Mouse (Mus musculus) lung, postnatal 0 days (tissue): ENCODE results near the gene Gm10490. TPM values are rescaled to one million over a fixed set of nuclear protein-coding genes. Genes with fewer than 3 reads are reported as not detected.
"Not testable (repeated sequence)": the region's sequence is repeated elsewhere in the genome, so short reads cannot be mapped to it uniquely, and the experiment has no call there.

Source experiments
- ATAC-seq: fragments of 200-750 bp; cut with Nextera tagmentation; 2 replicates; pipeline ENCODE4 v1.8.0; 2017; ENCODE audit warnings: moderate library complexity
- DNase-seq: peaks from one replicate; pipeline ENCODE4 v3.0.0-alpha.2; 2016; ENCODE audit warnings: low spot score
- H3K27ac ChIP-seq: fragments of 300-500 bp; sonication (generic); 2 replicates; pipeline ENCODE4 v1.5.1; 2014; ENCODE audit warnings: antibody characterized with exemption, mild to moderate bottlenecking, low read length, mixed read lengths
- H3K27me3 ChIP-seq: fragments of 300-500 bp; sonication (generic); replicated peaks from 2 replicates; pipeline ENCODE4 v1.6.1; 2014; ENCODE audit warnings: low read length, mixed read lengths; ENCODE audit not compliant: insufficient read depth
- H3K36me3 ChIP-seq: fragments of 300-500 bp; sonication (generic); 2 replicates; pipeline ENCODE4 v1.6.1; 2014; ENCODE audit warnings: low read length, mixed read lengths; ENCODE audit not compliant: insufficient read depth
- H3K4me1 ChIP-seq: fragments of 300-500 bp; sonication (generic); 2 replicates; pipeline ENCODE4 v1.6.1; 2014; ENCODE audit warnings: antibody characterized with exemption, low read depth, low read length, mixed read lengths; ENCODE audit not compliant: insufficient read depth
- H3K4me2 ChIP-seq: fragments of 300-500 bp; sonication (generic); replicated peaks from 2 replicates; pipeline ENCODE4 v1.6.1; 2014; ENCODE audit warnings: low read depth, mild to moderate bottlenecking, low read length, moderate library complexity, mixed read lengths
- H3K4me3 ChIP-seq: fragments of 300-500 bp; sonication (generic); 2 replicates; pipeline ENCODE4 v1.5.1; 2014; ENCODE audit warnings: low read depth, low read length
- H3K9ac ChIP-seq: fragments of 300-500 bp; sonication (generic); replicated peaks from 2 replicates; pipeline ENCODE4 v1.6.1; 2014; ENCODE audit warnings: low read depth, mild to moderate bottlenecking
- H3K9me3 ChIP-seq: fragments of 300-500 bp; sonication (generic); 2 replicates; pipeline ENCODE4 v1.6.1; 2016; ENCODE audit warnings: low read length, mixed read lengths
- CTCF ChIP-seq: IDR thresholded peaks from 2 replicates; pipeline ENCODE4 v1.5.1; 2016; ENCODE audit warnings: antibody characterized with exemption, mild to moderate bottlenecking
- EP300 ChIP-seq: IDR thresholded peaks from 2 replicates; pipeline ENCODE4 v1.6.1; 2016; ENCODE audit warnings: antibody characterized with exemption, mild to moderate bottlenecking, control low read depth
- whole genome bisulfite sequencing: fragments of 180-500 bp; shearing (Covaris S2); extraction: QIAGEN DNeasy Blood & Tissue Kit; methylation state at CpG from one replicate; pipeline ENCODE4 v1.1.7; 2014; 5-methylcytosine and 5-hydroxymethylcytosine counted together
- polyA plus RNA-seq: library from polyadenylated mRNA; unstranded; fragments of >200 nt; fragmentation: Nextera tagmentation; extraction: Ambion mirVana; gene quantifications from 2 replicates; pipeline ENCODE4 v1.2.1, GENCODE M21; 2015

The Gm10490 gene
- not detected in 2 replicates for polyA plus RNA-seq

DNA sequence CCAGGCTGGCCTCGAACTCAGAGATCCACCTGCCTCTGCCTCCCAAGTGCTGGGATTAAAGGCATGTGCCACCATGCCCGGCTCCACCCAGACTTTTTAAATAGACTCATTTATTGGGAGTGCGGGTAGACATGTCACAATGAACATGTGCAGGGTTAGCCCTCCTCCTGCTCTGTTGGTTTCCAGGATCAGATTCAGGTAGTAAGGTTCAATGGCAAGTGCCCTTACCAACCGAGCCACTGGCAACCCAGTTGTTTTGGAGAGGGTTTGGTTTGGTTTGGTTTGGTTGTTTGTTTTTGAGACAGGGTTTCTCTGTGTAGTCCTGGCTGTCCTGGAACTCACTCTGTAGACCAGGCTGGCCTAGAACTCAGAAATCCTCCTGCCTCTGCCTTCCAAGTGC lies at the start of gene Gm10490:
Gene Gm10490, plus strand, starts transcription at position 301 of the 400 bp plus-strand sequence.
- not testable (repeated sequence) for H3K4me2 ChIP-seq, DNase-seq, H3K36me3 ChIP-seq, H3K9ac ChIP-seq, H3K27ac ChIP-seq, H3K4me1 ChIP-seq, H3K27me3 ChIP-seq, ATAC-seq, H3K4me3 ChIP-seq, H3K9me3 ChIP-seq
- 84% methylated on average over 3 of the region's 4 CpGs for WGBS

GRCm38 (mm10) chrX:7863181-7863580 lies 46.2 kb upstream of the Gm10490 start:
- TF ChIP-seq CTCF (no peak), EP300 (no peak)
- ATAC-seq (no peak), DNase-seq (no peak)
- no peaks in the 10 kb centered on the region for H3K9me3 ChIP-seq
- H3K4me1 ChIP-seq: no peaks in the 10 kb centered on the region
- WGBS: 83% methylated on average over 1 of the region's 1 CpGs
- H3K27me3 ChIP-seq: no peaks in the 10 kb centered on the region
- no peak overlapping the region for H3K4me2 ChIP-seq
- H3K9ac ChIP-seq: no peak overlapping the region
- no peak overlapping the region for H3K4me3 ChIP-seq
- no peaks in the 10 kb centered on the region; the same call in 1 of the 2 replicates for H3K36me3 ChIP-seq
- H3K27ac ChIP-seq: no peak overlapping the region

- Histone ChIP-seq H3K9ac (no peak overlapping the region), H3K4me2 (no peak overlapping the region), H3K27me3 (no peaks in the 10 kb centered on the region), H3K9me3 (no peaks in the 10 kb centered on the region), H3K36me3 (no peaks in the 10 kb centered on the region; the same call in 1 of the 2 replicates), H3K4me1 (no peaks in the 10 kb centered on the region), H3K4me3 (no peak overlapping the region), H3K27ac (no peak overlapping the region)
- WGBS: 78% methylated on average over 3 of the region's 3 CpGs
- no peak for DNase-seq
- no peak for TF ChIP-seq EP300
- TF ChIP-seq CTCF: no peak
- ATAC-seq: no peak
These were observed 44.8 kb upstream of the Gm10490 start for GRCm38 (mm10) chrX:7864551-7864950.

GRCm38 (mm10) chrX:7865343-7865742 lies 44.0 kb upstream of the Gm10490 start:
- WGBS: 50% methylated on average over 2 of the region's 2 CpGs
- H3K36me3 ChIP-seq: no peaks in the 10 kb centered on the region; the same call in 1 of the 2 replicates
- no peaks in the 10 kb centered on the region for H3K9me3 ChIP-seq
- no peaks in the 10 kb centered on the region for H3K4me1 ChIP-seq
- no peak overlapping the region for H3K4me2 ChIP-seq
- TF ChIP-seq CTCF (no peak), EP300 (no peak)
- H3K9ac ChIP-seq: no peak overlapping the region
- DNase-seq: no peak
- H3K4me3 ChIP-seq: no peak overlapping the region
- H3K27me3 ChIP-seq: no peaks in the 10 kb centered on the region
- no peak overlapping the region for H3K27ac ChIP-seq
- no peak for ATAC-seq

DNA sequence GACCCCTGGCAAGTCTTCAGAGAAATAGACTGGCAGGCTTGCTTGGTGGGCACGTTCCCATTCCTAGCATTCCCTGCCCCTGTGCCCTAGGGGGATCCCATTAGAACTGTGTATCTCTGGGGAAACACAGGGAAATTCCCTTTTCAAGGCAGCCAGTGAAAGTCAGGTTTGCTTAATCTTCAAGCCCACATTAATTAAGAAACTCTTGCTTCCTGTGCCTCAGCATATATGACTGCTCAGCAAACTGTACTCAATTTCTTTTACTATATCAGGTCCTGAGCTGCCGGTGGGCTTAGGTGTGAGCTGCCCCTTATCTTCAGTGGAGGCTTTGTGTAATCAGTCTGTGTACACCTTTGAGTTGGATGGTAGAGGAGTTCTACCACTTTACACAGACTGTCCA lies 43.6 kb upstream of the Gm10490 start:
- H3K27ac ChIP-seq: no peak overlapping the region
- H3K4me1 ChIP-seq: no peaks in the 10 kb centered on the region
- H3K9ac ChIP-seq: no peak overlapping the region
- TF ChIP-seq CTCF (no peak), EP300 (no peak)
- H3K9me3 ChIP-seq: no peaks in the 10 kb centered on the region
- H3K4me3 ChIP-seq: no peak overlapping the region
- DNase-seq: no peak
- H3K36me3 ChIP-seq: no peaks in the 10 kb centered on the region; the same call in 1 of the 2 replicates
- no peak overlapping the region for H3K4me2 ChIP-seq
- H3K27me3 ChIP-seq: no peaks in the 10 kb centered on the region
- 51% methylated on average over 2 of the region's 2 CpGs for WGBS
- no peak for ATAC-seq

- DNase-seq (no peak), ATAC-seq (no peak)
- 77% methylated on average over 1 of the region's 1 CpGs for WGBS
- Histone ChIP-seq H3K4me1 (no peaks in the 10 kb centered on the region), H3K27me3 (no peaks in the 10 kb centered on the region), H3K4me2 (no peak overlapping the region), H3K27ac (no peak overlapping the region), H3K4me3 (no peak overlapping the region), H3K9ac (no peak overlapping the region), H3K36me3 (no peaks in the 10 kb centered on the region; the same call in 1 of the 2 replicates), H3K9me3 (no peaks in the 10 kb centered on the region)
- TF ChIP-seq EP300: no peak
These were observed 42.2 kb upstream of the Gm10490 start for GRCm38 (mm10) chrX:7867141-7867540.

GRCm38 (mm10) chrX:7868506-7868905 lies 40.8 kb upstream of the Gm10490 start:
- 67% methylated on average over 2 of the region's 2 CpGs for WGBS
- H3K4me3 ChIP-seq: no peak overlapping the region
- no peaks in the 10 kb centered on the region for H3K27me3 ChIP-seq
- no peak overlapping the region for H3K9ac ChIP-seq
- DNase-seq (no peak), ATAC-seq (no peak)
- no peak for TF ChIP-seq CTCF
- no peak for TF ChIP-seq EP300
- H3K4me1 ChIP-seq: no peaks in the 10 kb centered on the region
- H3K9me3 ChIP-seq: no peaks in the 10 kb centered on the region
- no peak overlapping the region for H3K27ac ChIP-seq
- no peak overlapping the region for H3K4me2 ChIP-seq
- peaks cover 4% of the 10 kb centered on the region; the same call in 1 of the 2 replicates for H3K36me3 ChIP-seq
